Mouse (Mus musculus) kidney, postnatal 36 days (tissue): Measurements from ENCODE around the gene Omp.

ENCODE experiments used
- DNase-seq, 2 experiments: peaks; one replicate each; pipeline ENCODE4 v3.0.0; 2021 to 2022; ENCODE audit warnings: mixed read lengths in 2 of 2

Gene Omp

DNA sequence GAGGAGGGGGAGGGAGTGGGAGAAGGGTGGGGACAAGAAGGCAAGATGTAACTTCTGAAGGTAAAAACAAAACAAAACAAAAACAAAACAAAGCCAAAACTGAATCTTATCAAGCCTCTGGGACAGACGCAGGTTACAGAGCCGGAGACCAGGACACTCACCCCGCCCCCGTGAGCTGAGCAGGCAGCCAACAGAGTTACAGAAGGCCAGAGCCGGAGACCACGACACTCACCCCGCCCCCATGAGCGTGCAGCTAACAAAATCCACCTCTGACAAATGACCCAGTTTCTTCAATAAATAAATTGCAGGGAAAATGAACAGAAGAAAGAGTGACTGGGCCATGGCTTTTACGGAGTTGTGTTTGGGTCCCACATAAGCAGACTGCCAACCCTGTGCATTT lies 6.1 kb downstream of the Omp start:
- DNase-seq: no peak

DNA sequence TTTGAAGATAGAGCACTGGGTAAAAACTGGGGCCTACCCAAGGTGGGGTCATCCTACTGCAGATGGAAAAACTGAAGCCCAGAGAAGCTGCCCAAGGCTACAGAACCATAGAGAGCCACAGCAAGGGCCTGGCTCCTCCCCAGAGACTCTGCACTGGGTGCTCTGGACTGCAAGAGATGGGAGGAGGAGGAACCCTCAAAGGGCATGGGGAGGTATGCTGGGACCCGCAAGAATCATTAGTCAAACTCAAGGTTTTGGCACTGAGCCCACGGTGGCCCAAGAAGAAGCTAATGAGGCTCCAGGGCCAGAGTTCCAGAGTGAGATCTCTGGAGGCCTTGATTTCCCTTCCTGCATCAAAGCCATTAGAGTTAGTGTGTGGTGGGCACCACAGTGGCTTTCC lies 7.3 kb downstream of the Omp start:
- DNase-seq: no peak

DNA sequence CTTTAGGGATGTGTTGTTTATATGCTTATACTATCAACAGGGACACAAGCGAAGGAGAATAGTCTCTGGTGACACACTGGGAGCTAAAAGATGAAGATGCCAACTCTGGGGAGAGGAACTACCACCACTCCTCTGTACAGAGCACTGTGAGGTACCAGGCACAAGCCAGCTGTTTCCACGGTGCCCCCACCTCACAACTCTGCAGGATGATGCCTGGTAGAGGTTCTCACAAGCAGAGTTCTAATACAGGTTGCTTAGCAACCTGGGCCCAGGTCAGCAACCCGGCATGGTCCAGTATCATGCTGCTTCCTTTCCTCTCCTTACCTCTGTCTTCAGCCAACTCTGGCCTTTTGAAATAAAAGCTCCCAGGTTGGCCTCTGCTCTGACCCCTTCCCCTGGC lies 7.7 kb downstream of the Omp start:
- DNase-seq: no peak

DNA sequence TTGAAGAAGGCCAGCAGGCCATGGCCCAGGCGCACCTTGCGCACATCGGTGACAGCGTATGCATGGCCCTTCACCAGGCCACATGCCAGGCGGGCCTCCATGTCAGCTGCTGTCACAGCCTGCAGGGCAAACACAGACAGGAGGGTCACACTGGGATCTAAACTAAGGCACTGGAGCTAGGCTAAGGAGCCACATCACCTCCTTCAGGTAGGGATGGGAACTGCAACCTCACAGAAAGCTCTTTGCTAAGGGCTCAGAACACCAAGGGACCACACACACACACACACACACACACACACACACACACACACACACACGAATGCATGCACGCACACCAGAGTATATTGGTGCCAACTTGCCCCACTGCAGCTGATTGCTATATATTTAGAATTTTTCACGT lies 13.6 kb downstream of the Omp start:
- DNase-seq: no peak

DNA sequence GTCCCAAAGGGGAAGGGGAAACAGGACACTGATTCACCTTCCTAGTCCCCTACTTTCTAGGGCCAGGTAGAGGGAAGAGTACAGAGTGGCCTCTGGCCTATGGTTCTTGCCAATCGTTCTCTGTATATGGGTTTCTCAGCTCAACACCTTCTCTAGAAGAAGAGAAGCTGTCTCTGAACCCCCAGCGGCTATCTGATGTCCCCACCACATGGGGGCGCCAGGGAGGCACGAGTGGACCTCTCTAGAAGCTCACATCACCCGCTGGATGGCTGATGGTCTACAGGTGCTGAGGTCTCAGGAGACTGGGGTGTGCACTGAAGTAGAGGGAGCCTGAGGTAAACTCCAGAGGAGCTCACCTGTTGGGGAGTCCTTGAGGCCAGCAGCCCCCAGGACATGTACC lies 19.8 kb downstream of the Omp start:
- peak; percentile 44 to 87 for DNase-seq

DNA sequence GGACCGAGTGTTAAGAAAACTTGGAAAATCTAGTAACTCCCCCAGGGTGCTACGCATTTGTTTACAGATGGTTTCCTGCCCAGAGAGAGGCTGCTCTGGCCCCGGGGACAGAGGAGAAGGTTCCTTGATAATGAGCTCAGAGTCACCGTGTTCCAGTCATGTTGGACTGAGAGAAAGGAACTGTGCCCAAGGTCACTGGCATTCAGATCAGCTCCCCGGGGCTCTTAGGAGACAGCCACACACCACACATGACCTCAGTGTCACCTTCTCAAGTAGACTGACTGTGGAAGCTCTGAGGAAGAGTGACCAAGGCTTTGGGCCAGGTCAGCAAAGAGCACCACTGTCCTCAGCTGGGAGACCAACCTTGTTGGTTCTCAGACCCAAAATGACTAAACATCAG lies 20.6 kb downstream of the Omp start:
- no peak for DNase-seq

DNA sequence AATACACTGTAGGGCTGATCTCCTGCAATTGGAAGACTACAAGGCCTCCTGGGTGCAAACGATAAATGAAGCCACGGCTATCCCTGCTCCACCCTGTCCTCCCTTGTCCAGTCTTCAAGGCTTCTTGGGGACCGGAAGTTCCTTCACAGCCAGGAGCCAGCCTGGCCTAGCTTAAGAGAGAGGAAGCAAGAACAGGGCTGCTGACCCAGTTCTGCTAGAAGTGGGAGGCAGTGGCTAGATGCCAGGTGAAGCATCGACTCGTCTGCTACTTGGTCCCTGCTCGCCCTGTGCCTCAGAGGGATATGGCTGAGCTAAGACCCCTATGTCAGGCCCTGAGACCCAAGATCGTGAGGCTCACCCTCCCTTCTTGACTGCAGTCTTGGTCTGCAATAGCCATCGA lies 23.6 kb downstream of the Omp start:
- DNase-seq: no peak

DNA sequence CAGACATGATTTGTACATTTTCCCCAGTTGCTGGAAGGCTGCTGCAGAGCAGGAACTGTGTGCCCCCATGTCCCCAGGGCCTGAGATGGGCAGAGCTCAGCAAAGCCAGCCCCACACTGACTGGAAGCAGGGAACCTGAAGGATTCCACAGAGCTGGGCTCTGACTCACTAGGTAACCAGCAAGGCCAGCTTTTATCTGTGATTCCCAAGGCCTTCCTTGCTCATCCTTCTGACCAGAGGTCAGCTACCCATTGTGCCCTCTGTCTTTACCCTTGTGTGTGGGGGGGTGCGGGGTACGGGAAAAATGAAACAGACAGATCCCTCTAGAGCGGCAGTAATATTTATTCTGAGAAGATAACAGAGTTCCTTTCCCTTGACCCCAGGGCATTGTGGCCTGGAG lies 24.1 kb downstream of the Omp start:
- no peak for DNase-seq

- DNase-seq: peak; percentile 73 to 88
Measured at GRCm38 (mm10) chr7:98120325-98120724, 25.0 kb downstream of the Omp start.

DNA sequence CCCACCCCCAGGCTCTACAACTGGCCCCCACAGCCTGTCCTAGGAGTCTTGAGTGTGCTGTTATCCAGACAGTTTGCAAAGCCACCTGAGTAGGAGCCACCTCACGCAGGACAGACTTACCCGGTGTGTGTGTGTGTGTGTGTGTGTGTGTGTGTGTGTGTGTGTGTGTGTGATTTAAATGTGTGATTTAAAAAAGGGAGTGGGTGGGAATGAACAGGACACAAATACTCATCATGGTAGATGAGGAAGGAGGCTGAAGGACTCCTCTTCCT lies 25.4 kb downstream of the Omp start:
- no peak for DNase-seq

- peak; percentile 84 to 87 for DNase-seq
Measured at GRCm38 (mm10) chr7:98119179-98119960, 25.9 kb downstream of the Omp start, which contains the start of gene Myo7a. Gene Myo7a, minus strand, starts transcription at chr7:98119524.

DNA sequence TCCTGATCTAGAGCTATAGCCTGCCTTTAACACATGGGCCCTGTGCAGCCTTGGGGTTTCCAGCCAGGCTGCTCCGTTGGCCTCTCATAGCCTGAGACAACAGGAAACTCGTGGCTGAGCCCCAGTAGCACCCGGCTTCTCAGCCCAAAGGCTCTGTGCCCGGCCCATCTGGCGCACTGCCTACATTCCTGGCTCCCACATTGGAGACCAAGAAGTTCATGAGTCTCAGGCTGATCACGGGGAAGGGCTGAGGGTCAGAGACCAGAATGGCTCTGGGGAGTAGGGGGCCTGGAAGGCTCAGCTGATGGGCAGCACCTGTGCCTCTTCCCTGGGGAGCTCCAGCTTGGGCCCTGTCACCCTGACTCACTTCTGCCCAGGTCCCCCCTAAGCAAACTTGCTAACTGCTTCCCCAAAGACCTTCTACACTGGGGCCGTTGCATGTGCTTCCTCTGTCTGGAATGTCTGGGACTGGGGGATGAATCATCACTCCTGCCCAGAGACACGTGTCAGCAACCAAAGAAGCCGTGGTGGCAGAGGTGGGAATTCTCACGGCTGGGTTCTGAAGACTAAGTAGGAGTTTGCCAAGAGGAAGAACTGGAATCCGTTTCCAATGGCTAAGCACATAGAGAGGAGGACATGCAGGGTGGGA lies 28.2 kb downstream of the Omp start:
- peak; percentile 96 to 98 for DNase-seq

DNA sequence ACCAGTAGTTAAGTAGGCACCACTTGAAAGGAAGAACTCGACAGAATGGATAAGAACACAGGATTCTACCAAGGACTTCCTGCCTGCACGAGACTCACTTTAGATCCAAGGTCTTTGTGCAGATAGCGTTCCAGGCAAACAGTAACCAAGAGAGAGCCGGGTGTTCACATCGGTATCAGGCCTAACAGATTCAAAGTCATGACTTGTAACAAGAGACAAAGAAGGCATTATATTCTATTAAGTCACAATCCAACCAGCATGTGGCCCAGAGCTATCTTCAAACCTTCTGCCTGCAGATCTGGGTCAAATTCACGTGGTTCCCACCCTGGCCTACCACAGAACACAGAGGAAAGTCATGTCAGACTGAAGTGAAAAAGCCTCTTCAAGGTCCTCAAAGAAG lies 30.6 kb downstream of the Omp start:
- no peak for DNase-seq

GRCm38 (mm10) chr7:98111233-98111632 lies 34.1 kb downstream of the Omp start:
- DNase-seq: no peak

DNA sequence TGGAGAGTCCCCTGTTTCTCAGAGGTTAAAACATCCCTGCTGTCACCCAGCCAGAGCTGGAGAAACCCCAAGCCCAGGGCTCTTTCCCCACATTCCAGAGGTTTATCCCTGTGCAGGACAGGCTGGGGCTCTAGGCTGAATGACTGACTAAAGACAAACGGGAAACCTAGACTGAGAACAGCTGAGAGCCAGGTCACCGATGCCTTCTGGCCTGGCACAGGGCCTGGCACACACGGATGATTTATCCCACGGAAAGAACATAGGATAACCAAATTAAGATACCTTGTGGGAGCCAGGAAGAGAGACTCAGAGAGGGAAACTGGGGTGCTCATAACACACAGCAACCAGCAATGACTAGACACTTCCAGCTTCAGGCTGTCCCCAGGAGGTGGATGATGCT lies 35.5 kb downstream of the Omp start:
- DNase-seq: no peak

DNA sequence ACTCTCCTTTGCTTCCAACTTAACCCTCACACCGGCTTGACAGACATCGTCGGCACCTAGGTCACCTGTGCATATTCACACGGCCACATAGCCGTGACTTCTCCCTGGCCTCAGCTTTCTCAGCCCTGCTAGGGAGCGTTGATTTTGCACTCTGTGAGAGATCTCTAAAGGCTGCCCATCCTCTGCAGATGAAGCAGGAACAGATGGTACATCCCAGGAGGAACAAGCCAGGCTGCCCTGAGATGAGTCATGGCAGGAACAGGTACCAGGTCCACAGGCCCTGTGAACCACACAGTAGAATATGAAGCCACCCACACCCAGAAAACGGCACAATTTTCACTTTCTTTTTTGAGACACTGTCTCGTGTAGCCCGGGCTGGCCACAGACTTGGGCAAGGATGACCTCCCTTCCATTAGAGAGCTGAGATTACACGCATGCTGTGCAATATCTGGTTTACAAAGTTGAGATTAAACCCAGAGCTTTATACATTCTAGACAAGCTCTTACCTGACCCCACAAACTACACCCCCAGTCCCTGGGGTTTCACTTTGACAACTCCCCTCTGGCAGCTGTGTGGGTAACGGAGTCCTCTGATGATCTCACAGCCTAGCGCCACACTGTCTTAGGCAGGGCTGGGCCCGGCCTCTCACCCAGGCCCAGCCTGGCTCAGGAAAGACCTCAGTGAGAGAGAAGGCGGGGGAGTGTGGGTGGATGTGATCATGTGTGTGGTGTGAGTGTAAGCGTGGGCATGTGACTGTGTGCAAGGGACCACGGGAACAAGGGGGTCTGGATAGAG lies 36.5 kb downstream of the Omp start:
- no peak for DNase-seq

- peak; percentile 58 to 60 for DNase-seq
Measured at GRCm38 (mm10) chr7:98106272-98106671, 39.0 kb downstream of the Omp start.

DNA sequence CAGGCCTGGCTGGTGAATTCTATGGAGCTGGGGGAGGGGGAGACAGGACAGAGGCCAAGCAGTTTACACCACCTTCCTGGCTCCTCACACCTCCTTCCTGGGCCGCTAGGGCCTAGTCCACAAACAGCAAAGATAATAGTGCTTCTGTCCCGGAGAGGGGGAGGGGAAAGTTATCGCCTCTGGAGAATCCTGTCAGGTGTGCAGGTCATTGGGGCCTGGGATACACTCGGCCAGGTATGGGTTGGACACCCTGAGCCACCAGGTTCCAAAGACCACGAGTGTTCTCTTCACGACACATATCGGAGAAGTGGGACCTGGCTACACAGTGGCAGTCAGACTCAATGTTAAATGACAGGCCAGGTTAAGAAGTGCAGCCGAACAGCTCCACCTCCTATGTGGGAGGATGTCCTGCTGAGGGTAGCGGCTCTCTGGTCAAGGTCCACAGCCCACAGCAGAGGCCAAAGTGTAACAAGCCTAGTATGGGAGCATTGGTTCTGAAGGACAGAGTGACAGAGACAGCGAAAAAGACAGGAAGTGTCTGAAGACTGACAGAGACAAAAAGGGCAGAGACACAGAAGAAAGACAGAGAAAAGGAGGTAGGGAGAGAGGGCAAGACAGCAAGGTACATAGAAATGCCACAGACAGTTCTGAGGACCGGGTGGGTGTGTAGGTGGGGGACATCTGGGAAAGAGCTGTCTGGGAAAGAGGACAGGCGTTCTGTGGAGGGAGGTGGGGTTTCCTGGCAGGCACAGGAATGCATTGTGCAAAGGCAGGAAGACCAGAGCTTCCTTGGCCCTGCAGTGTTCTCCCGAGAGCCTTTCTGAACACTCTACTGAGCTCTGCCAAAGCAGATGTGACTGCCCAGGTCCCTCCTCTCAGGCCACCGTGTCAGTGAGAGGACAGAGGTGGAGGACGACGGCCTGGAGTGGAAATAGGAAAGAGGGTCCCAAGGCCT lies 40.5 kb downstream of the Omp start:
- peak; percentile 79 to 88 for DNase-seq

DNA sequence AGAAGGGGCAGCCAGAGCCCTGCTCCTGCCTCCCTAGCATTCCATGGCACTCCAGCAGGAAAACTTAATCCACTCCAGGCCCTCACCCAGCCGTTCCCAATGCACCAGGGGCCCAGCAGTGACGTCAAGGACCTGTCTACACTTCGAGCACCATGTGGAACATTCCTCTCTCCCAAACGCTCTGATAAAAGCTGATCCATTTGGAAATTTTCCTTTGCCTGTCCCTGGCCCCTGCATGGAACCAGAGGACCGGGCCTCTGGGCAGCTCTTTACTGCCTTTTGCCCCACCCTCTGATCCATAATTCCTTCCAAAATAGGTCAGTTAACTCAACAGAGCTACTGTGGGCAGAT lies 41.4 kb downstream of the Omp start:
- no peak for DNase-seq

GRCm38 (mm10) chr7:98103002-98103941 lies 42.0 kb downstream of the Omp start:
- peak; percentile 81 to 92 for DNase-seq

GRCm38 (mm10) chr7:98102488-98102887 lies 42.8 kb downstream of the Omp start:
- no peak for DNase-seq

- DNase-seq: no peak
Measured at GRCm38 (mm10) chr7:98097557-98097956, 47.7 kb downstream of the Omp start.
